ENCODE assay signal across 37 mouse cellular contexts in the genomic region with DNA sequence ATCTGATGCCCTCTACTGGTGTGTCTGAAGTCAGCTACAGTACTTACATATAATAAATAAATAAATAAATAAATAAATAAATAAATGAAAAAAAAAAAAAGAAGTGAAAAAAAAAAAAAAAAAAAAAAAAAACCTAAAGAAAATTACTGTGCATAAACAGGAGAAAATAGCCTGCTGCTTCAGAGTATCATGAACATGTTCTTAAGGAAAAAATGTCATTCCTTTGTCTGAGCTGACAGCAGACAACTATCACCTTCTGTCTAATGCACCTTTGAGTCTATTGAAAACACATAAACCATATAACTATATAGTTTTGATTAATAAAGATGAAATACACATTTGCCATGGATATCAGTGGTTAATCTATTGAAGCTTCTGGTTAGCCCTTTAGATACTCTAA. TPM values are rescaled to one million over a fixed set of nuclear protein-coding genes. Genes with fewer than 3 reads are reported as not detected.
"Had no signal": no experiment of that assay in that cellular context is flagged by ENCODE, and none has a peak within 500 bp of the region (broad histone marks: within the 10 kb centered on the region; RNA-seq: fewer than 3 reads in every experiment).

No protein-coding gene starts in this region.

- H3K4me3 ChIP-seq: embryonic facial prominence, embryonic 10.5 days; embryonic facial prominence, embryonic 12.5 days; embryonic facial prominence, embryonic 13.5 days; embryonic facial prominence, embryonic 15.5 days; erythroblast, embryonic 14.5 days; forebrain, embryonic 10.5 days; forebrain, embryonic 12.5 days; forebrain, embryonic 13.5 days; forebrain, embryonic 15.5 days; gastrocnemius, adult 2 months; heart, adult 2 months had no signal

- H3K4me1 ChIP-seq: forebrain, embryonic 13.5 days; forebrain, embryonic 15.5 days had no signal

- H3K9me3 ChIP-seq: embryonic facial prominence, embryonic 10.5 days; embryonic facial prominence, embryonic 12.5 days; embryonic facial prominence, embryonic 13.5 days; embryonic facial prominence, embryonic 15.5 days; forebrain, embryonic 10.5 days; forebrain, embryonic 12.5 days; forebrain, embryonic 13.5 days; forebrain, embryonic 15.5 days had no signal

- DNase-seq: cerebellum, adult 9-10 months; cerebellum, adult 9-11 months; cerebellum, postnatal 10 days; cerebellum, postnatal 14 days; cerebellum, postnatal 25 days; cerebellum, postnatal 36 days; embryo, embryonic 11 days; forebrain, postnatal 0 days; gastrocnemius, adult 2 months; gastrocnemius, postnatal 10 days; gastrocnemius, postnatal 14 days; gastrocnemius, postnatal 25 days; gastrocnemius, postnatal 36 days; heart, adult 18-20 months; heart, adult 2 months had no signal

- H3K9ac ChIP-seq: embryonic facial prominence, embryonic 12.5 days; embryonic facial prominence, embryonic 13.5 days; embryonic facial prominence, embryonic 15.5 days; forebrain, embryonic 12.5 days; forebrain, embryonic 13.5 days; forebrain, embryonic 15.5 days; forebrain, postnatal 0 days had no signal

- H3K27ac ChIP-seq: embryonic facial prominence, embryonic 10.5 days; embryonic facial prominence, embryonic 13.5 days; embryonic facial prominence, embryonic 15.5 days; forebrain, embryonic 10.5 days; forebrain, embryonic 12.5 days; forebrain, embryonic 13.5 days; forebrain, embryonic 15.5 days; gastrocnemius, adult 2 months; heart, adult 2 months had no signal

- ATAC-seq: forebrain, embryonic 13.5 days; forebrain, embryonic 14.5 days; forebrain, embryonic 15.5 days; forebrain, embryonic 16.5 days; forebrain, postnatal 0 days had no signal

- H3K36me3 ChIP-seq: embryonic facial prominence, embryonic 12.5 days; embryonic facial prominence, embryonic 13.5 days; embryonic facial prominence, embryonic 15.5 days; forebrain, embryonic 15.5 days had no signal

- H3K27me3 ChIP-seq: embryonic facial prominence, embryonic 12.5 days; embryonic facial prominence, embryonic 13.5 days; embryonic facial prominence, embryonic 15.5 days; forebrain, embryonic 12.5 days; forebrain, embryonic 13.5 days; forebrain, embryonic 15.5 days had no signal

RNA-seq across cellular contexts. Expression of a gene that starts 54.2 kb away (rescaled TPM):
- total RNA-seq: common myeloid progenitor, adult 5-6 weeks; forebrain, postnatal 0 days; gastrocnemius, adult 18-20 months; gastrocnemius, adult 2 months; gastrocnemius, adult 8-10 months; gastrocnemius, postnatal 10 days; gastrocnemius, postnatal 14 days; gastrocnemius, postnatal 25 days; gastrocnemius, postnatal 36 days; gastrocnemius, postnatal 4 days; granulocyte monocyte progenitor cell, adult 5-6 weeks; heart, adult 18-20 months; heart, adult 2 months; heart, adult 8-10 months had no signal
- polyA plus RNA-seq: cortical plate, adult 2 months; embryonic facial prominence, embryonic 10.5 days; embryonic facial prominence, embryonic 11.5 days; embryonic facial prominence, embryonic 12.5 days; embryonic facial prominence, embryonic 13.5 days; embryonic facial prominence, embryonic 14.5 days; embryonic facial prominence, embryonic 15.5 days; erythroblast, embryonic 14.5 days; forebrain, embryonic 10.5 days; forebrain, embryonic 11.5 days; forebrain, embryonic 12.5 days; forebrain, embryonic 13.5 days; forebrain, embryonic 14.5 days; forebrain, embryonic 15.5 days; forebrain, embryonic 16.5 days; forebrain, postnatal 0 days; frontal cortex, adult 2 months had no signal
